Mouse (Mus musculus) leukemia stem cell, adult 10-12 weeks (primary cell): Measurements from ENCODE around the gene Luzp1. TPM values are rescaled to one million over a fixed set of nuclear protein-coding genes. Genes with fewer than 3 reads are reported as not detected.

Experiments used
- polyA plus RNA-seq: library from polyadenylated mRNA; stranded (reverse); fragments of >175 nt; gene quantifications from 2 replicates; pipeline ENCODE4 v1.2.3, GENCODE M21; 2012; ENCODE audit warnings: low replicate concordance

Luzp1 gene
- polyA plus RNA-seq: 0.73 and 4.5 TPM in 2 replicates

GRCm38 (mm10) chr4:136469371-136469903, at the start of gene Luzp1:
Luzp1 (plus strand) TSS chr4:136469761.

GRCm38 (mm10) chr4:136423224-136423623, 46.3 kb upstream of the Luzp1 start, which contains the start of gene Htr1d:
Htr1d (plus strand) TSS chr4:136423524.

GRCm38 (mm10) chr4:136462086-136462838, 7.3 kb upstream of the Luzp1 start, which contains the start of gene 6030445D17Rik:
6030445D17Rik (plus strand) TSS chr4:136462250.

DNA sequence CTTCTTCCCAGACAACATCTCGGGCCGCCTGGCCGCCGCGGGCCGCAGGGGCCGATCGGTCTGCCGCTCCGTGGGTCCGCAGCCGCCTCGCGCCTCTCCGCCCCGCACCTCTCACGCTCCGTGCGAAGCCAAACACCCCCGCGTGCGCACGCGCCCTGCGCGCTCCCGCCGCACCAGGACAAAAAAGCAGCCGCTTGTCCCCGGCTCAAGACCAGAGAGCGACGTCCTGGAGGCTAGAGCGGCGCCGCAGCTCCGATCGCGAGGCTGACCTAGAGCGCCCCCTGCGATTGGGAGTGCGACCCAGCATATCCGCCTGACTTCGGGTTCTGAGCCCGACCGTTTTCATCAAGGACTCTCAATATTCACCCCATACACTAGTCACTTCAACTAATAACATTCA, 133.0 kb downstream of the Luzp1 start, which contains the start of gene Kdm1a:
Gene Kdm1a, minus strand, starts transcription at position 156 of the 400 bp plus-strand sequence.

Other genes with a start within 250 kb of the Luzp1 start
- gene Tcea3, start 222.0 kb upstream of the Luzp1 start, polyA plus RNA-seq: not detected in 2 replicates
- 4.1 and 6.0 TPM in 2 replicates for gene Zfp46, start 185.1 kb upstream of the Luzp1 start, polyA plus RNA-seq
- 33.1 and 59.1 TPM in 2 replicates for gene Hnrnpr, start 158.8 kb upstream of the Luzp1 start, polyA plus RNA-seq
- gene Htr1d, start 46.2 kb upstream of the Luzp1 start, polyA plus RNA-seq: not detected in 2 replicates
- gene 6030445D17Rik, start 7.5 kb upstream of the Luzp1 start, polyA plus RNA-seq: 0.23 TPM in 1 of 2 replicates, not detected in the other
- gene Kdm1a, start 133.0 kb downstream of the Luzp1 start, polyA plus RNA-seq: 11.0 and 19.5 TPM in 2 replicates
- not detected in 2 replicates for gene Tex46, start 140.7 kb downstream of the Luzp1 start, polyA plus RNA-seq
- gene Lactbl1, start 152.9 kb downstream of the Luzp1 start, polyA plus RNA-seq: not detected in 2 replicates